Mouse (Mus musculus) small intestine, adult 2 months (tissue): ENCODE results near the gene Lat. TPM values are rescaled to one million over a fixed set of nuclear protein-coding genes. Genes with fewer than 3 reads are reported as not detected.

Experiments
- H3K27ac ChIP-seq: fragments of 200-500 bp; 2 replicates; pipeline ENCODE4 v1.5.1; 2012; ENCODE audit warnings: low read depth, low read length, control low read depth, inconsistent platforms; ENCODE audit not compliant: insufficient read depth
- H3K27me3 ChIP-seq: fragments of 200-500 bp; 2 replicates; pipeline ENCODE4 v1.6.1; 2012; ENCODE audit warnings: mild to moderate bottlenecking, moderate library complexity, low read length, inconsistent platforms; ENCODE audit not compliant: control insufficient read depth, insufficient read depth
- H3K36me3 ChIP-seq: fragments of 200-500 bp; 2 replicates; pipeline ENCODE4 v1.6.1; 2012; ENCODE audit warnings: mild to moderate bottlenecking, low read length, control low read depth, inconsistent platforms; ENCODE audit not compliant: control insufficient read depth, insufficient read depth
- H3K4me1 ChIP-seq: fragments of 200-500 bp; 2 replicates; pipeline ENCODE4 v1.6.1; 2012; ENCODE audit warnings: low read length, inconsistent platforms, mixed read lengths; ENCODE audit not compliant: control insufficient read depth, insufficient read depth, insufficient read length
- H3K4me3 ChIP-seq: fragments of 200-500 bp; 2 replicates; pipeline ENCODE4 v1.5.1; 2012; ENCODE audit warnings: low read depth, mild to moderate bottlenecking, control low read depth, inconsistent platforms, low read length, moderate library complexity
- CTCF ChIP-seq: fragments of 200-500 bp; IDR thresholded peaks from 2 replicates; pipeline ENCODE4 v1.5.1; 2012; ENCODE audit warnings: low read depth, mild to moderate bottlenecking, control low read depth, inconsistent platforms, low read length, moderate library complexity, mixed read lengths; ENCODE audit not compliant: insufficient replicate concordance, insufficient read length; ENCODE audit errors: extremely low read depth
- POLR2A ChIP-seq: fragments of 200-500 bp; IDR thresholded peaks from 2 replicates; pipeline ENCODE4 v1.6.1; 2012; ENCODE audit warnings: low read depth, mild to moderate bottlenecking, control low read depth, inconsistent platforms, low read length, moderate library complexity
- WGBS: fragments of 180-500 bp; shearing (Covaris S2); methylation state at CpG from one replicate; pipeline ENCODE4 v1.1.7; 2018; 5-methylcytosine and 5-hydroxymethylcytosine counted together
- polyA plus RNA-seq: library from polyadenylated mRNA; depleted of rRNA; stranded (reverse); fragments of >200 nt; gene quantifications from 2 replicates; pipeline ENCODE4 v1.2.3, GENCODE M21; 2012

Lat gene
- polyA plus RNA-seq, 1 experiment, result 23.5 TPM

DNA sequence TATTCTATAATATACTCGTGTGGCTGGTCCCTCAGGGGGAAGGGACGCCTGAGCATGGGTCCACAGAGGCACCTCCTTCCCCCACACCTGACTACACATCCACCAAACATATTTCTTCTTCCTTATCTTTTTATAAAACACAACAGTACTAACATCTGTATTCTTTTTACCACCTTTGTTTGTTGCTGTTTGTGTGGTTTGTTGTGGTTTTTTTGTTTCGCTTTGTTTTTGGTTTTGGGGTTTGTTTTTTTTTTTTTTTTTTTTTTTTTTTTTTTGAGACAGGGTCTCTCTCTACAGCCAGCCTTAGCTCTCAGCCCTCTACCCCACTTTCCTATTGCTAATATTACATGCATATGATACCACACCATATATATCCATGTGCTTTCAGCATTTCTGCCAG, 23.4 kb downstream of the Lat start:
- Histone ChIP-seq H3K36me3 (no peaks in the 10 kb centered on the region), H3K4me1 (peaks cover 4% of the 10 kb centered on the region; the same call in 1 of the 2 replicates), H3K4me3 (no peak overlapping the region), H3K27me3 (no peaks in the 10 kb centered on the region), H3K27ac (no peak overlapping the region)
- WGBS, result 36% methylated on average over 3 of the region's 3 CpGs
- TF ChIP-seq CTCF (no peak), POLR2A (no peak)

GRCm38 (mm10) chr7:126345557-126345956, 23.8 kb downstream of the Lat start:
- Histone ChIP-seq H3K4me3 (no peak overlapping the region), H3K4me1 (peaks cover 8% of the 10 kb centered on the region; the same call in 1 of the 2 replicates), H3K27me3 (no peaks in the 10 kb centered on the region), H3K36me3 (no peaks in the 10 kb centered on the region), H3K27ac (no peak overlapping the region)
- WGBS, result 26% methylated on average over 3 of the region's 3 CpGs
- TF ChIP-seq CTCF, result no peak
- no peak for TF ChIP-seq POLR2A

GRCm38 (mm10) chr7:126340896-126341295, 28.5 kb downstream of the Lat start:
- TF ChIP-seq CTCF (no peak), POLR2A (no peak)
- Histone ChIP-seq H3K4me1 (peaks cover 16% of the 10 kb centered on the region), H3K4me3 (no peak overlapping the region), H3K36me3 (no peaks in the 10 kb centered on the region), H3K27me3 (no peaks in the 10 kb centered on the region), H3K27ac (no peak overlapping the region)
- WGBS, result 22% methylated on average over 6 of the region's 6 CpGs

- Histone ChIP-seq H3K4me1 (peaks cover 16% of the 10 kb centered on the region), H3K4me3 (no peak overlapping the region), H3K36me3 (no peaks in the 10 kb centered on the region), H3K27ac (no peak overlapping the region), H3K27me3 (no peaks in the 10 kb centered on the region)
- no peak for TF ChIP-seq CTCF
- TF ChIP-seq POLR2A, result no peak
- 31% methylated on average over 6 of the region's 6 CpGs for WGBS
Observed at GRCm38 (mm10) chr7:126340206-126340618, 29.2 kb downstream of the Lat start.

GRCm38 (mm10) chr7:126339521-126339971, 29.8 kb downstream of the Lat start:
- no peaks in the 10 kb centered on the region for H3K27me3 ChIP-seq
- TF ChIP-seq CTCF, result no peak
- no peak for TF ChIP-seq POLR2A
- H3K27ac ChIP-seq, result no peak overlapping the region
- WGBS, result 70% methylated on average over 8 of the region's 8 CpGs
- H3K4me3 ChIP-seq, result no peak overlapping the region
- H3K36me3 ChIP-seq, result no peaks in the 10 kb centered on the region
- peaks cover 16% of the 10 kb centered on the region for H3K4me1 ChIP-seq

DNA sequence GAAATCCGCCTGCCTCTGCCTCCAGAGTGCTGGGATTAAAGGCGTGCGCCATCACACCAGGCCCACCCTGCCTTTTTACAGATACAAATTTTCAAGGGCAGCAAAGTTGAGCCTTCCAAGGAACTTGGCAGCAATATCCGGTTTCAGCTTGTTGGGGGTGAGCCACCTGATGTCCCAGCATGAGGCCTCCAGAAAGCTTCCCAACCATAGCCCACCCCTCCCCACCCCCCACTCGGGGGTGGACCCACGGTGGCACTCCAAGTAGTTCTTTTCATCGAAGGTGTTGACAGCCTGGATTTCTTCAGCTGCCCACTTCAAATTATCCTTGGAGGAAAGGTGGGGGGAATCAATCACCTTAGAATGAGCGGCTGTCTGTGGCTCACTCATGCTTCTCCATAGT, 30.5 kb downstream of the Lat start:
- H3K36me3 ChIP-seq, result no peaks in the 10 kb centered on the region
- H3K27me3 ChIP-seq, result no peaks in the 10 kb centered on the region
- no peak for TF ChIP-seq POLR2A
- no peak for TF ChIP-seq CTCF
- H3K4me1 ChIP-seq, result peaks cover 16% of the 10 kb centered on the region
- no peak overlapping the region for H3K27ac ChIP-seq
- 89% methylated on average over 8 of the region's 8 CpGs for WGBS
- H3K4me3 ChIP-seq, result no peak overlapping the region

DNA sequence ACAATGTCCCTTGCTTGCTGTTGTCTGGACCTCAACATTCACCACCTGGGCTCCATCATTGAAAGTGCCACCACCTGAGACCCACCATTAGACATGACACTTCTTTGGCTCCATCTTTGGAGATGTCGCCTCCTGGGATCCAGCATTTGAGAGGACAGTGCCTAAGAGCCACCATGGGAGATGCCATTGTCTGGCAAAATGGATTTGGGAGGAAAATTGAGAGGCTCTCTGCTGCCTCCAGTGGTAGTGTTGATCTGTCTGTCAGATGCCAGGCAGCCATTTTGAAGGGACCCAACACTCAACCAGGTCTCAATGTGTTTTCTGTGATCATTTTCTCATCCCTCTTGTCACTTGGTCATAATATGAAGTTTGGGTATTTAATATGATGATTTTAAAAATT, 33.8 kb downstream of the Lat start:
- 92% methylated on average over 1 of the region's 1 CpGs for WGBS
- peak; percentile 41; the same call in 1 of the 2 replicates for TF ChIP-seq CTCF
- no peak for TF ChIP-seq POLR2A
- H3K4me3 ChIP-seq, result no peak overlapping the region
- no peak overlapping the region for H3K27ac ChIP-seq
- H3K4me1 ChIP-seq, result peaks cover 8% of the 10 kb centered on the region
- H3K36me3 ChIP-seq, result no peaks in the 10 kb centered on the region
- no peaks in the 10 kb centered on the region for H3K27me3 ChIP-seq
